In genomic region chr11:30404619-30405200, GRCm38 (mm10) we compare ENCODE assay signal across 10 mouse cellular contexts.
DNase-seq lines count a peak whose midpoint lies in the region; ATAC-seq and TF ChIP-seq lines count a peak whose summit lies in the region.
"Had no signal": no experiment of that assay in that cellular context is flagged by ENCODE, and none has a peak within 500 bp of the region (broad histone marks: within the 10 kb centered on the region; RNA-seq: fewer than 3 reads in every experiment).

No protein-coding gene starts in this region.

- no peak for TF ChIP-seq POLR2A in lung, adult 2 months (IDR thresholded peaks at IDR 0.05; ENCODE audit: borderline replicate concordance, extremely low read depth, low read depth, low read length)

- DNase-seq in heart, adult 18-20 months = peak; percentile 24 to 38
- no peak for DNase-seq in heart, postnatal 25 days (ENCODE audit: low spot score)
- peak; percentile 11 for DNase-seq in lung, adult 2 months
- no peak for DNase-seq in lung, postnatal 10 days
- no peak for DNase-seq in spleen, adult 18-20 months
- DNase-seq in adrenal gland, postnatal 14 days = no peak
- DNase-seq: cerebellum, adult 18-20 months had no signal

- H3K4me1 ChIP-seq in lung, adult 2 months (ENCODE audit: control insufficient read depth, insufficient read depth, low read length) = peaks cover 13% of the 10 kb centered on the region
- peaks cover 13% of the 10 kb centered on the region for H3K4me1 ChIP-seq in embryonic facial prominence, embryonic 15.5 days
- peaks cover 9% of the 10 kb centered on the region for H3K4me1 ChIP-seq in neural tube, embryonic 13.5 days (replicated peaks)
- H3K4me1 ChIP-seq: liver, embryonic 15.5 days had no signal

- H3K9me3 ChIP-seq in embryonic facial prominence, embryonic 15.5 days (replicated peaks) = no peaks in the 10 kb centered on the region
- H3K9me3 ChIP-seq in neural tube, embryonic 13.5 days = no peaks in the 10 kb centered on the region
- H3K9me3 ChIP-seq: liver, embryonic 15.5 days had no signal

- H3K4me2 ChIP-seq in embryonic facial prominence, embryonic 15.5 days (replicated peaks) = no peak overlapping the region
- no peak overlapping the region for H3K4me2 ChIP-seq in neural tube, embryonic 13.5 days
- H3K4me2 ChIP-seq: liver, embryonic 15.5 days had no signal

- H3K27me3 ChIP-seq in embryonic facial prominence, embryonic 15.5 days = no peaks in the 10 kb centered on the region
- no peaks in the 10 kb centered on the region for H3K27me3 ChIP-seq in neural tube, embryonic 13.5 days
- H3K27me3 ChIP-seq: liver, embryonic 15.5 days had no signal

- H3K27ac ChIP-seq in embryonic facial prominence, embryonic 15.5 days (replicated peaks) = peak overlapping the region; percentile 53; the same call in 1 of the 2 replicates
- H3K27ac ChIP-seq in neural tube, embryonic 13.5 days (replicated peaks) = peak overlapping the region; percentile 59
- H3K27ac ChIP-seq: liver, embryonic 15.5 days had no signal

- H3K36me3 ChIP-seq in embryonic facial prominence, embryonic 15.5 days = no peaks in the 10 kb centered on the region
- no peaks in the 10 kb centered on the region for H3K36me3 ChIP-seq in neural tube, embryonic 13.5 days
- H3K36me3 ChIP-seq: liver, embryonic 15.5 days had no signal

- no peak overlapping the region for H3K4me3 ChIP-seq in lung, adult 2 months (replicated peaks; ENCODE audit: extremely low read depth, low read depth, low read length)
- no peak overlapping the region for H3K4me3 ChIP-seq in embryonic facial prominence, embryonic 15.5 days (replicated peaks)
- H3K4me3 ChIP-seq in neural tube, embryonic 13.5 days = no peak overlapping the region
- H3K4me3 ChIP-seq: liver, embryonic 15.5 days had no signal

- no peak for TF ChIP-seq CTCF in lung, adult 2 months (IDR thresholded peaks at IDR 0.05; ENCODE audit: insufficient read depth, low read length)

- 32% methylated on average over 4 of the region's 4 CpGs for WGBS in lung, adult 2 months
- WGBS in embryonic facial prominence, embryonic 15.5 days = 27% methylated on average over 4 of the region's 4 CpGs
- 66% methylated on average over 4 of the region's 4 CpGs for WGBS in neural tube, embryonic 13.5 days

- no peak; the same call in 1 of the 2 replicates for ATAC-seq in embryonic facial prominence, embryonic 15.5 days (ENCODE audit: insufficient number of reproducible peaks, low FRiP score, low TSS enrichment, low read depth)
- no peak for ATAC-seq in neural tube, embryonic 13.5 days (ENCODE audit: low read depth)

- H3K9ac ChIP-seq in embryonic facial prominence, embryonic 15.5 days = no peak overlapping the region
- no peak overlapping the region for H3K9ac ChIP-seq in neural tube, embryonic 13.5 days
- H3K9ac ChIP-seq: liver, embryonic 15.5 days had no signal

- intact Hi-C loops in heart, postnatal 25 days (cut with DNase I) = loop anchor here (2.0 to 5.0 kb wide), 2 partner anchors 32 to 253 kb away; no protein-coding TSS in a partner anchor

Comparison
In these comparisons a context has a peak if more than half of its experiments do, and no peak if none do; other contexts are left out.
1. DNase-seq: peak in heart, adult 18-20 months (2 of 2) and lung, adult 2 months (single experiment); none in heart, postnatal 25 days (single experiment), lung, postnatal 10 days (single experiment), spleen, adult 18-20 months (0 of 2) and adrenal gland, postnatal 14 days (single experiment).